Mouse (Mus musculus) CH12.LX (cell line): Measurements from ENCODE around the gene Bmp7. TPM values are rescaled to one million over a fixed set of nuclear protein-coding genes. Genes with fewer than 3 reads are reported as not detected.

Source experiments
- DNase-seq: peaks from one replicate; pipeline ENCODE4 v3.0.0-alpha.2; 2013; ENCODE audit errors: extremely low read depth
- H3K27ac ChIP-seq: 2 replicates; pipeline ENCODE4 v1.5.1; 2012; ENCODE audit warnings: low read depth, mild to moderate bottlenecking, control low read depth, moderate library complexity; ENCODE audit not compliant: insufficient read depth
- H3K27me3 ChIP-seq: replicated peaks from 2 replicates; pipeline ENCODE3; 2012; ENCODE audit warnings: inconsistent platforms
- H3K36me3 ChIP-seq, 2 experiments: replicated peaks in 1 of 2; 2 replicates each; pipeline versions ENCODE3 to v1.6.1; 2012; ENCODE audit warnings: inconsistent platforms in 1 of 2, low read length in 1 of 2, mild to moderate bottlenecking in 1 of 2, mixed read lengths in 1 of 2, moderate library complexity in 1 of 2; ENCODE audit not compliant: control insufficient read depth in 1 of 2, insufficient read depth in 1 of 2
- H3K4me1 ChIP-seq, 2 experiments: 2 replicates each; pipeline ENCODE4 v1.6.1; 2012; ENCODE audit warnings: inconsistent platforms in 1 of 2, moderate library complexity in 1 of 2; ENCODE audit not compliant: insufficient read depth in 2 of 2, control insufficient read depth in 1 of 2
- H3K4me2 ChIP-seq: 2 replicates; pipeline ENCODE4 v1.6.1; 2012; ENCODE audit warnings: low read depth, mild to moderate bottlenecking, control low read depth; ENCODE audit not compliant: poor library complexity, insufficient read depth, severe bottlenecking
- H3K4me3 ChIP-seq, 3 experiments: fragments of 150-350 bp in 1 of 3; sonication (generic) in 1 of 3; replicated peaks in 1 of 3; 2 replicates each; pipeline versions ENCODE3 to v1.5.1; 2011 to 2012; ENCODE audit warnings: low read depth in 2 of 3, low read length in 2 of 3, mild to moderate bottlenecking in 2 of 3, moderate library complexity in 2 of 3, control low read depth in 1 of 3, improper control_type of control experiment in 1 of 3, inconsistent platforms in 1 of 3, mixed read lengths in 1 of 3; ENCODE audit not compliant: poor library complexity in 1 of 3
- H3K79me2 ChIP-seq: replicated peaks from 2 replicates; pipeline ENCODE4 v1.6.1; 2012; ENCODE audit warnings: mild to moderate bottlenecking, moderate library complexity; ENCODE audit not compliant: control insufficient read depth, poor library complexity, insufficient read depth, severe bottlenecking; ENCODE audit errors: extremely low read depth
- H3K9ac ChIP-seq: 2 replicates; pipeline ENCODE4 v1.6.1; 2012; ENCODE audit warnings: low read depth, mild to moderate bottlenecking, control low read depth, moderate library complexity; ENCODE audit not compliant: insufficient read depth
- H3K9me3 ChIP-seq: replicated peaks from 2 replicates; pipeline ENCODE3; 2012; ENCODE audit warnings: low read length, inconsistent platforms, mixed read lengths
- CHD1 ChIP-seq: IDR thresholded peaks from 2 replicates; pipeline ENCODE4 v1.6.1; 2012; ENCODE audit warnings: low read depth, low read length, improper control_type of control experiment, inconsistent platforms
- CHD2 ChIP-seq: IDR thresholded peaks from 2 replicates; pipeline ENCODE4 v1.6.1; 2011; ENCODE audit warnings: low read length, improper control_type of control experiment
- CTCF ChIP-seq, 2 experiments: IDR thresholded peaks in 1 of 2; conservative IDR thresholded peaks in 1 of 2; 2 replicates each; pipeline ENCODE4 v1.5.1; 2011 to 2012; ENCODE audit warnings: low read depth in 2 of 2, low read length in 2 of 2, improper control_type of control experiment in 1 of 2, inconsistent platforms in 1 of 2, mild to moderate bottlenecking in 1 of 2, moderate library complexity in 1 of 2
- E2F4 ChIP-seq: IDR thresholded peaks from 2 replicates; pipeline ENCODE4 v1.6.1; 2011; ENCODE audit warnings: low read depth, low read length, improper control_type of control experiment; ENCODE audit not compliant: insufficient replicate concordance
- ETS1 ChIP-seq: conservative IDR thresholded peaks from 2 replicates; pipeline ENCODE4 v1.6.1; 2012; ENCODE audit warnings: low read depth, mild to moderate bottlenecking, inconsistent platforms, low read length, improper control_type of control experiment, moderate library complexity
- GABPA ChIP-seq: IDR thresholded peaks from 2 replicates; pipeline ENCODE4 v1.6.1; 2012; ENCODE audit warnings: low read depth, low read length, improper control_type of control experiment, inconsistent platforms; ENCODE audit not compliant: insufficient replicate concordance
- JUND ChIP-seq: conservative IDR thresholded peaks from 2 replicates; pipeline ENCODE4 v1.6.1; 2011; ENCODE audit warnings: low read depth, low read length, improper control_type of control experiment
- KAT2A ChIP-seq: IDR thresholded peaks from 2 replicates; pipeline ENCODE4 v1.6.1; 2012; ENCODE audit warnings: low read length, improper control_type of control experiment, inconsistent platforms; ENCODE audit not compliant: insufficient replicate concordance
- MAFK ChIP-seq: IDR thresholded peaks from 2 replicates; pipeline ENCODE4 v1.6.1; 2011; ENCODE audit warnings: low read length, improper control_type of control experiment; ENCODE audit not compliant: insufficient replicate concordance
- MXI1 ChIP-seq: IDR thresholded peaks from 2 replicates; pipeline ENCODE4 v1.6.1; 2011; ENCODE audit warnings: mild to moderate bottlenecking, low read depth, low read length, improper control_type of control experiment
- PAX5 ChIP-seq: IDR thresholded peaks from 2 replicates; pipeline ENCODE4 v1.6.1; 2012; ENCODE audit warnings: low read length, inconsistent platforms, mixed read lengths
- POLR2AphosphoS2 ChIP-seq: IDR thresholded peaks from 2 replicates; pipeline ENCODE4 v1.6.1; 2011; ENCODE audit warnings: low read depth, low read length, improper control_type of control experiment
- RAD21 ChIP-seq: IDR thresholded peaks from 2 replicates; pipeline ENCODE4 v1.6.1; 2011; ENCODE audit warnings: low read depth, mild to moderate bottlenecking, low read length, improper control_type of control experiment, moderate library complexity
- UBTF ChIP-seq: IDR thresholded peaks from 2 replicates; pipeline ENCODE4 v1.6.1; 2012; ENCODE audit warnings: low read depth, mild to moderate bottlenecking, inconsistent platforms, low read length, improper control_type of control experiment, moderate library complexity
- ZC3H11A ChIP-seq: IDR thresholded peaks from 2 replicates; pipeline ENCODE4 v1.6.1; 2012; ENCODE audit warnings: low read depth, mild to moderate bottlenecking, inconsistent platforms, low read length, improper control_type of control experiment
- ZKSCAN1 ChIP-seq: IDR thresholded peaks from 2 replicates; pipeline ENCODE4 v1.6.1; 2012; ENCODE audit warnings: low read depth, inconsistent platforms, low read length, improper control_type of control experiment, borderline replicate concordance
- dilution Hi-C: fragments of 300-500 bp; cut with MboI; formaldehyde crosslinking; loops from 2 replicates; pipeline ENCODE4 v1.14.3; 2020; ENCODE audit warnings: low sequenced_read_pairs; ENCODE audit not compliant: extremely low pct_unique_long_range_greater_than_20kb, extremely low pct_ligation_motif_present
- in situ Hi-C: fragments of 300-500 bp; cut with MboI; formaldehyde crosslinking; loops from 3 replicates; pipeline ENCODE4 v1.14.3; 2019; ENCODE audit warnings: low sequenced_read_pairs, low pct_ligation_motif_present, low pct_unique_long_range_greater_than_20kb, mixed read lengths
- polyA plus RNA-seq: library from polyadenylated mRNA; unstranded; fragments of >175 nt; gene quantifications from 2 replicates; pipeline ENCODE4 v1.2.1, GENCODE M21; 2012; ENCODE audit warnings: low read depth; ENCODE audit not compliant: insufficient read length
- total RNA-seq, 2 experiments: library from RNA; depleted of rRNA; stranded (reverse); fragments of 300-350 nt in 1 of 2; fragments of >200 nt in 1 of 2; gene quantifications; 2 replicates each; pipeline ENCODE4 v1.2.3; 2012 to 2014

Gene Bmp7
- total and polyA plus RNA-seq, 3 experiments, result 0.16 to 0.51 (median 0.47) TPM

- in situ Hi-C loops, result no loop called here
- Histone ChIP-seq H3K4me3 (no peak overlapping the region), H3K36me3 (no peaks in the 10 kb centered on the region), H3K27ac (no peak overlapping the region), H3K9me3 (peaks cover 21% of the 10 kb centered on the region), H3K9ac (no peak overlapping the region), H3K27me3 (peaks cover 28% of the 10 kb centered on the region), H3K4me2 (no peak overlapping the region)
- DNase-seq, result no peak
- dilution Hi-C loops, result no loop called here
- no peak for TF ChIP-seq CHD1
- TF ChIP-seq ZC3H11A, result no peak
- peak in 1 of 2 experiments; percentile 16; a peak in 1 of 4 replicates for TF ChIP-seq CTCF (conservative IDR thresholded peaks at IDR 0.05 in 1 of 2, IDR thresholded peaks at IDR 0.05 in 1 of 2; ENCODE audit: low read depth in 2 of 2, low read length in 2 of 2)
- TF ChIP-seq, all 38 proteins: peak for 1
- Histone ChIP-seq H3K79me2 (no peaks in the 10 kb centered on the region), H3K4me1 (no peaks in the 10 kb centered on the region; a peak in 1 of 4 replicates)
Measured at GRCm38 (mm10) chr2:172951976-172952375, 11.9 kb upstream of the Bmp7 start.

DNA sequence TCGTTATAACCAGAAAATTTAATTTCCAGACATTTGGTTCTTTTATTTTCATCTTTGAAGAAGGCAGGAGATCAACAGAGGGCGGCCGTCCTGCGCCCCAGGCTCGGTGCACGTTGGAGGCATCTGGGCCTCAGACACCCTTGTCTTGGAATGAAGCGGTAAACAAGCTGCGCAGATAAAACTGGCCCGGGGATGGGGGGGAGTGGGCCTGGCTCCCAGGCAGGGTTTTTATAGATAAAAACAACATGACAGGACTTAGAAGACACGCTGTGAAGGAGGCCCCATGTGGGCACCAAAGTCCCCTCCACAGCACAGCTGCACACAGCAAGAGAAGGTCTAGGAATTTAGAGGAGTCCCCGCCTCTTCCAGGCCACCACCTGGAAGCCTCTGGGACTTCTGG is 10.6 kb upstream of the Bmp7 start:
- no peak overlapping the region for H3K4me2 ChIP-seq
- peaks cover 8% of the 10 kb centered on the region for H3K9me3 ChIP-seq
- no peaks in the 10 kb centered on the region; a peak in 1 of 4 replicates for H3K4me1 ChIP-seq
- TF ChIP-seq MAFK (no peak), ZC3H11A (no peak), UBTF (no peak), PAX5 (no peak), GABPA (no peak), CHD2 (no peak), POLR2AphosphoS2 (no peak), ETS1 (no peak), MXI1 (no peak), ZKSCAN1 (no peak), KAT2A (no peak), RAD21 (no peak), E2F4 (no peak), JUND (no peak)
- dilution Hi-C loops, result no loop called here
- no peak overlapping the region for H3K9ac ChIP-seq
- no peaks in the 10 kb centered on the region for H3K79me2 ChIP-seq
- no peaks in the 10 kb centered on the region for H3K36me3 ChIP-seq
- DNase-seq, result no peak
- in situ Hi-C loops, result no loop called here
- no peak overlapping the region for H3K27ac ChIP-seq
- peaks cover 30% of the 10 kb centered on the region for H3K27me3 ChIP-seq
- no peak overlapping the region for H3K4me3 ChIP-seq
